Mouse (Mus musculus): ENCODE data around the gene Islr. TPM values are rescaled to one million over a fixed set of nuclear protein-coding genes. Genes with fewer than 3 reads are reported as not detected.

Gene Islr
- polyA plus RNA-seq, 1 experiment from 2014 or later: 14.0 TPM

DNA sequence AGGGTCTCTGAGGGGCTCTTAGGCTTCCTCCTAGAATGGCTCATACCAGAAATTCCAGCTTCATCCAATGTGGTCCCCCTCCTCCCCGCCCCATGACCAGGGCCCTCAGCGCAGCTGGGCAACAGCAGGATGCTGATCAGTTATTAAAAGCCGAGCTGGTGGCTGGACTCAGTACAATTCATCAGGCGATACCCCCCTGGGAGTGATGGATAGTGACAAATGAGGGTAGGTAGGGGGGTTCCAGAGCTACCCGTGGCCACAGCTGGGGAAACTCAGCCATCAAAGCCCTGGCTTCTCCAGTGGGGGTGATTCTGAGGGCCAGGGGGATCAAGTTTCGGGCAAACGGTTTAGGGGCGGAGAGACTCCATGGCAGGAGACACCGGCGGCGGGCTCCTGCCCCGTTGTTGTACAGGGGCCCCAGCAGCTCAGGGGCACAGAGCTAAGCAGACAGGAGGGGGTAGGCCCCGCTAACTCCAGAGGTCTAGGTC, 75.1 kb downstream of the Islr start:
- peak; percentile 62 for DNase-seq (ENCODE audit: low spot score)
- Histone ChIP-seq H3K4me1 (replicated peaks) (peaks cover 87% of the 10 kb centered on the region), H3K36me3 (no peaks in the 10 kb centered on the region), H3K27me3 (ENCODE audit: insufficient read depth, poor library complexity, severe bottlenecking) (peaks cover 82% of the 10 kb centered on the region), H3K9me3 (no peaks in the 10 kb centered on the region), H3K4me3 (peak overlapping the region; percentile 31), H3K27ac (peak overlapping the region; percentile 82)
- under 1% methylated on average over 13 of the region's 13 CpGs for WGBS

- Histone ChIP-seq H3K4me3 (no peak overlapping the region), H3K27ac (0 out of 2 replicates have a peak overlapping the region, but pooled peaks have one; percentile 12), H3K4me1 (replicated peaks) (peaks cover 78% of the 10 kb centered on the region), H3K36me3 (no peaks in the 10 kb centered on the region), H3K9me3 (no peaks in the 10 kb centered on the region), H3K27me3 (ENCODE audit: insufficient read depth, poor library complexity, severe bottlenecking) (peaks cover 78% of the 10 kb centered on the region)
- WGBS: 41% methylated on average over 4 of the region's 4 CpGs
- DNase-seq (ENCODE audit: low spot score): no peak
These were observed 78.3 kb downstream of the Islr start for GRCm38 (mm10) chr9:58125811-58126210.

DNA sequence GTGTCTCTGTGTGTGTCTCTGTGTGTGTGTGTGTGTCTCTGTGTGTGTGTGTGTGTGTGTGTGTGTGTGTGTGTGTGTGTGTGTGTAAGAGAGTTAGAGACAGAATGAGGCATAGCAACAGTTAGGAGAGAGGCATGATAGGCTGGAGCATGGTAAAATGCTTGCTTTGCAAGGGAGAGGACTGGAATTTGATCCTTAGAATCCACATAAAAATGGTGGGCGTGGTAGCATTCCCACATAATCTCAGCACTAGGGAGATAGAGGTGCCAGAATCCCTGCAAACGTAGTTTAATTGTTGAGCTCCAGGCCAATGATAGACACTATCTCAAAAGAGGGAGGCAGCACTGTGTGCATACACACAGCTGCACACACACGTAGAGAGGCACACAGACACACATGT, 79.0 kb downstream of the Islr start:
- Histone ChIP-seq H3K4me1 (replicated peaks) (peaks cover 70% of the 10 kb centered on the region), H3K36me3 (no peaks in the 10 kb centered on the region), H3K4me3 (no peak overlapping the region), H3K9me3 (no peaks in the 10 kb centered on the region), H3K27me3 (ENCODE audit: insufficient read depth, poor library complexity, severe bottlenecking) (peaks cover 73% of the 10 kb centered on the region), H3K27ac (no peak overlapping the region)
- DNase-seq (ENCODE audit: low spot score): no peak
- 59% methylated on average over 3 of the region's 3 CpGs for WGBS

GRCm38 (mm10) chr9:58118671-58119070, 85.4 kb downstream of the Islr start, which contains the start of gene Ccdc33:
Gene Ccdc33 (minus strand): TSS chr9:58118823.
- H3K27me3 ChIP-seq (ENCODE audit: insufficient read depth, poor library complexity, severe bottlenecking): peaks cover 70% of the 10 kb centered on the region

DNA sequence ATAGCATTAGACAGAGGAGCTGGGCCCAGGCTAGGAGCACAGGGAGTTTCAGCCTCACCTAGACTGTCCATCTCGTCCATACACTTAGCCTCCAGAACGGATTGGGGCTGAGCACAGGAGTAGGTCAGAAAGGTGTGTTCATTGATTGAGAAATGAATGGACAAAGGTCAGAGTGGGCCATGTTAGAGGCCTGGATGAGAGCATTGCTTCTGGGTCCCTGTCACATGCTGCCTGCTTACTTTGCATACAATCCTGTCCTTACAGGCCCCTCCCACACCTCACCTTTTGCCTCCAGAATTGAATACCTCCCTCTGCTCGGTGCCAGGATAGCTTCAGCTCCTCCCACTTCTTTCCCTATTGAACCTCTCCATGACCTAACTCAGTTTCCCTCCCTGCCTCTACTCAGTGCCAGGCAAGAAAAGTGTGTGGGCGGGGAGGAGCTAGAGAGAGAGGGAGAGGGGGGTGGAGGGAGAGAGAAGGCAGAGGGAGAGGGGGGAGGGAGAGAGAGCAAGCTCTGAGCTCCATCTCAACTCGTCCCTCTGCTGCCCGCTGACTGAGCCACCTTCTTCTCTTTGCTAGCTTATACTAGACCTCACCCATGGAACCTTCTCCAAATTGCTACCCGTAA, 88.0 kb downstream of the Islr start:
- DNase-seq (ENCODE audit: low spot score): no peak
- no peaks in the 10 kb centered on the region for H3K9me3 ChIP-seq
- H3K4me3 ChIP-seq: no peak overlapping the region
- peaks cover 71% of the 10 kb centered on the region for H3K4me1 ChIP-seq (replicated peaks)
- no peaks in the 10 kb centered on the region for H3K36me3 ChIP-seq
- H3K27me3 ChIP-seq (ENCODE audit: insufficient read depth, poor library complexity, severe bottlenecking): peaks cover 64% of the 10 kb centered on the region
- H3K27ac ChIP-seq: peak overlapping the region; percentile 88
- WGBS: 30% methylated on average over 7 of the region's 7 CpGs

More at GRCm38 (mm10) chr9:58118671-58119070, 85.4 kb downstream of the Islr start, which contains the start of gene Ccdc33:
- no peaks in the 10 kb centered on the region for H3K36me3 ChIP-seq
- H3K4me3 ChIP-seq: no peak within 1 kb of the TSS
- H3K27ac ChIP-seq: 0 out of 2 replicates have a peak within 1 kb of the TSS, but pooled peaks have one; percentile 3
- no peaks in the 10 kb centered on the region for H3K9me3 ChIP-seq
- WGBS: 41% methylated on average over 2 of the region's 2 CpGs
- H3K4me1 ChIP-seq (replicated peaks): peaks cover 61% of the 10 kb centered on the region
- DNase-seq (ENCODE audit: low spot score): no peak

DNA sequence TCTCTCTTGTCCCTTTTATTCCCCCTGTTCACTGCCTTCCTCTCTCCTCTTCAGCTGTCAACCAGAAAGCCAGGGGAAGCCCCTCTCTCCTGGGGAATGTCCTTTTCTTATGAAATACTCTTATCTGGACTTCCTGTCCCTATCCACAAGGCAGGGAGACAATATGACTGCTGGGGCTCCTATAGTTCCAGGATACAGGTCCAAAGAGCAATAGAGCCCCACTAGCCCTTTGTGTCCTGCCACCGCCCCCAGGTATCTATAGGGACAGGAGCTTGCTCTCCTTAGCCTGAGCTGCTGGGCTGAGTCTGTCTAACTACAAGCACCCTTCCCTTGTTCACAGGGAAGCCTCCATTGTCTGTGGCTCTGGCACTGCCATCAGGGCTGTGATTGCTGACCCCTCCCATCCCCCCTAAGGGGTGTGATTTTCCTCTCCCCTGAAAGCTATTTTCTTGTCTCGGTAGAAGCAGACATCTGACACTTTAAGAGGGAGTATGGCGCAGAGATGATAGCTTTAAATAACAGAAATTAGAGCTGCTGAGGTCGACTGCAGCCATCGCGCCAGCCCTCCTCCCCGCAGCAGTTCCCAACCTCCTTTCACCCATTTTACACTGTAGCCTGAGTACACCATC, 88.7 kb downstream of the Islr start:
- DNase-seq (ENCODE audit: low spot score): no peak
- no peaks in the 10 kb centered on the region for H3K36me3 ChIP-seq
- no peaks in the 10 kb centered on the region for H3K9me3 ChIP-seq
- H3K4me1 ChIP-seq (replicated peaks): peaks cover 78% of the 10 kb centered on the region
- no peak overlapping the region for H3K4me3 ChIP-seq
- H3K27ac ChIP-seq: peak overlapping the region; percentile 88
- H3K27me3 ChIP-seq (ENCODE audit: insufficient read depth, poor library complexity, severe bottlenecking): peaks cover 66% of the 10 kb centered on the region
- 24% methylated on average over 7 of the region's 7 CpGs for WGBS

DNA sequence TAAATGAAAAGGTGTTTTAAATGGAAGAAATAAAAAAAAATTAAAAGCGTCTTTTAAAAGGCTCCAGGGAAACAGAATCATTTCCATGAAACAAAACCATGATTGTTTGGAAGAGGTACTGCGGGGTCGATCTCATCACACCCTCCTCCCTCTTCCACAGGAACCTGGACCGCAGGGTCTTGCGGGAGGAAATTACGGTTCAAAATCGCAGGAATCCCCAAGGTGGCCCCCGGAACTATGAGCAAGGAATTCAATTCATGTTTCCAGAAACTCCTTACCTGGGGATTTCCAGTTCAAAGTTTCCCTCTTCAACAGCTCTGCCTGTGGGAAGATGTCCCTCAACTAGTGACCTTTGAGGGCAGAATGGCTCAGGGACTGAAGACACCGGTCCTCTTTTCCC, 90.1 kb downstream of the Islr start:
- 3% methylated on average over 9 of the region's 9 CpGs for WGBS
- Histone ChIP-seq H3K36me3 (no peaks in the 10 kb centered on the region), H3K27ac (peak overlapping the region; percentile 88), H3K4me1 (replicated peaks) (peaks cover 83% of the 10 kb centered on the region), H3K27me3 (ENCODE audit: insufficient read depth, poor library complexity, severe bottlenecking) (peaks cover 76% of the 10 kb centered on the region), H3K4me3 (peak overlapping the region; percentile 43), H3K9me3 (no peaks in the 10 kb centered on the region)
- no peak for DNase-seq (ENCODE audit: low spot score)

GRCm38 (mm10) chr9:58113279-58113884, 90.7 kb downstream of the Islr start:
- Histone ChIP-seq H3K4me1 (replicated peaks) (peaks cover 81% of the 10 kb centered on the region), H3K27ac (peak overlapping the region; percentile 88), H3K27me3 (ENCODE audit: insufficient read depth, poor library complexity, severe bottlenecking) (peaks cover 72% of the 10 kb centered on the region), H3K4me3 (peak overlapping the region; percentile 43), H3K9me3 (no peaks in the 10 kb centered on the region), H3K36me3 (no peaks in the 10 kb centered on the region)
- DNase-seq (ENCODE audit: low spot score): peak; percentile 58
- WGBS: 1% methylated on average over 22 of the region's 22 CpGs

- H3K4me1 ChIP-seq (replicated peaks): peaks cover 78% of the 10 kb centered on the region
- 0% methylated on average over 6 of the region's 6 CpGs for WGBS
- H3K4me3 ChIP-seq: peak overlapping the region; percentile 43
- H3K36me3 ChIP-seq: no peaks in the 10 kb centered on the region
- no peaks in the 10 kb centered on the region for H3K9me3 ChIP-seq
- H3K27me3 ChIP-seq (ENCODE audit: insufficient read depth, poor library complexity, severe bottlenecking): peaks cover 67% of the 10 kb centered on the region
- peak; percentile 83 for DNase-seq (ENCODE audit: low spot score)
- peak overlapping the region; percentile 88 for H3K27ac ChIP-seq
These were observed 91.2 kb downstream of the Islr start for GRCm38 (mm10) chr9:58112866-58113278.

DNA sequence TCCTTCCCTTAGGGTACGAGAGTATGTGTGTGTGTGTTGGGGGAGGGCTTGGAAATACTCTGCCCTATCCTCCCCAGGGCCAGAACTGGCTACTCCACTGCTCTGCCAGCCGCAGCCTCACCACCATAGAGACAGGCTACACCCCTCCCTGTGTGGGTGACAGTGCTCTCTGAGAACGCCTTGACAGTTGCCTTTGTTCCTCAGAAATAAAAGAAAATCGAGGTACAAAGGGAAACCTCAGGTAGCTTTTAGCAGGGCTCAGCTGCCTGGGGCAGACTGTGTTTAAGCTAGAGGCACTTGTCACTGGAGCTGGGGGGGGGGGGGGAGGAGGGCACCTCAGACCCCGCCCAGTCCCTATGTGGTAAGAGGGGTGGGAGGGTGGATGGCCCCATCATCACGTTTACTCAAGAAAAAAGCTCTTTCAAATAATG, 91.8 kb downstream of the Islr start:
- H3K36me3 ChIP-seq: no peaks in the 10 kb centered on the region
- WGBS: 5% methylated on average over 6 of the region's 6 CpGs
- H3K27me3 ChIP-seq (ENCODE audit: insufficient read depth, poor library complexity, severe bottlenecking): peaks cover 62% of the 10 kb centered on the region
- H3K4me3 ChIP-seq: peak overlapping the region; percentile 43
- H3K9me3 ChIP-seq: no peaks in the 10 kb centered on the region
- peaks cover 83% of the 10 kb centered on the region for H3K4me1 ChIP-seq (replicated peaks)
- H3K27ac ChIP-seq: peak overlapping the region; percentile 88
- DNase-seq (ENCODE audit: low spot score): peak; percentile 65

DNA sequence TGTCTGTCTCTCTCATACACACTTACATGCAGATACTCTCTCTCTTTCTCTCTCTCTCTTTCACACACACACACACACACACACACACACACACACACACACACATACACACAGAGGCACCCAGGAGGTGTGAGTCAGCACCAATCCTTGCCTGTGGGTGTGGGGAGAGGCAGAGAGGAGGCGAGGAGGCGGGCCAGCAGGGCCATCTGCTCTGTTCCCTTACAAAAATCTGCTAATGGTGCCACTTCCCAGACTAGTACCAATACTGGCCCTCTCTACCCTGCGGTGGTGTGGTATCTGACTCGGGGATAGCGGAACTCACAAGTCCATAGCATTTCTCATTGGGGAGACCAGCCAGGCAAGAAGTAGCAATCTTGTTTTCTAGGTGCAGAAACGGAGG, 92.7 kb downstream of the Islr start:
- no peak for DNase-seq (ENCODE audit: low spot score)
- peaks cover 82% of the 10 kb centered on the region for H3K4me1 ChIP-seq (replicated peaks)
- H3K27me3 ChIP-seq (ENCODE audit: insufficient read depth, poor library complexity, severe bottlenecking): peaks cover 59% of the 10 kb centered on the region
- peak overlapping the region; percentile 88 for H3K27ac ChIP-seq
- 48% methylated on average over 6 of the region's 6 CpGs for WGBS
- no peaks in the 10 kb centered on the region for H3K9me3 ChIP-seq
- H3K4me3 ChIP-seq: no peak overlapping the region
- no peaks in the 10 kb centered on the region for H3K36me3 ChIP-seq

GRCm38 (mm10) chr9:58110787-58111186, 93.3 kb downstream of the Islr start:
- Histone ChIP-seq H3K9me3 (no peaks in the 10 kb centered on the region), H3K4me1 (replicated peaks) (peaks cover 82% of the 10 kb centered on the region), H3K4me3 (no peak overlapping the region), H3K27me3 (ENCODE audit: insufficient read depth, poor library complexity, severe bottlenecking) (peaks cover 54% of the 10 kb centered on the region), H3K27ac (peak overlapping the region; percentile 88; the same call in 1 of the 2 replicates), H3K36me3 (no peaks in the 10 kb centered on the region)
- DNase-seq (ENCODE audit: low spot score): no peak
- 79% methylated on average over 5 of the region's 5 CpGs for WGBS

DNA sequence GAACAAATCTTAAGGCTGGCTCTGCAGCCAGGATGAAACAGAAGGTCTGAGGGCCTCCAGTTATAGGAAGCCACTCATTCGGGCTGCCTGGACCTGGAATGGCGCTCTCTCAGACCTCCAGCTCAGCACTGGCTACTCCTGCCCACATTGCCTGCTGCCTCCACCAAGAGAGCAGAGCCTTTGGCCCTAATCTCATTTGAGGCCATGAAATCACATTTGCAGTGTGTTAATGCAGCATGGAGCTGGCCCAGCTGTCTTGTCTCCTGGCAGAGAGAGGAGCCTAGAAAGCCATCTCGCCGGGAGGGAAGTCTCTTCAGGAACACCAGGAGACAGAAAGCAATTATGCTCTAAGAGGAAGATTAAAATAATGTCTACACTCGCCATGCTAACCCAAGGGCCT, 96.6 kb downstream of the Islr start:
- Histone ChIP-seq H3K36me3 (no peaks in the 10 kb centered on the region), H3K27me3 (ENCODE audit: insufficient read depth, poor library complexity, severe bottlenecking) (peaks cover 52% of the 10 kb centered on the region), H3K9me3 (no peaks in the 10 kb centered on the region), H3K27ac (peak overlapping the region; percentile 31), H3K4me1 (replicated peaks) (peaks cover 67% of the 10 kb centered on the region), H3K4me3 (no peak overlapping the region)
- DNase-seq (ENCODE audit: low spot score): no peak
- 59% methylated on average over 5 of the region's 5 CpGs for WGBS

Measured in hindbrain, embryonic 10.5 days (tissue).